Mouse (Mus musculus) small intestine, adult 2 months (tissue): ENCODE data around the gene 4930579G24Rik. TPM values are rescaled to one million over a fixed set of nuclear protein-coding genes. Genes with fewer than 3 reads are reported as not detected.

ENCODE experiments used
- H3K27ac ChIP-seq: fragments of 200-500 bp; 2 replicates; pipeline ENCODE4 v1.5.1; 2012; ENCODE audit warnings: low read depth, low read length, control low read depth, inconsistent platforms; ENCODE audit not compliant: insufficient read depth
- H3K27me3 ChIP-seq: fragments of 200-500 bp; 2 replicates; pipeline ENCODE4 v1.6.1; 2012; ENCODE audit warnings: mild to moderate bottlenecking, moderate library complexity, low read length, inconsistent platforms; ENCODE audit not compliant: control insufficient read depth, insufficient read depth
- H3K36me3 ChIP-seq: fragments of 200-500 bp; 2 replicates; pipeline ENCODE4 v1.6.1; 2012; ENCODE audit warnings: mild to moderate bottlenecking, low read length, control low read depth, inconsistent platforms; ENCODE audit not compliant: control insufficient read depth, insufficient read depth
- H3K4me1 ChIP-seq: fragments of 200-500 bp; 2 replicates; pipeline ENCODE4 v1.6.1; 2012; ENCODE audit warnings: low read length, inconsistent platforms, mixed read lengths; ENCODE audit not compliant: control insufficient read depth, insufficient read depth, insufficient read length
- H3K4me3 ChIP-seq: fragments of 200-500 bp; 2 replicates; pipeline ENCODE4 v1.5.1; 2012; ENCODE audit warnings: low read depth, mild to moderate bottlenecking, control low read depth, inconsistent platforms, low read length, moderate library complexity
- CTCF ChIP-seq: fragments of 200-500 bp; IDR thresholded peaks from 2 replicates; pipeline ENCODE4 v1.5.1; 2012; ENCODE audit warnings: low read depth, mild to moderate bottlenecking, control low read depth, inconsistent platforms, low read length, moderate library complexity, mixed read lengths; ENCODE audit not compliant: insufficient replicate concordance, insufficient read length; ENCODE audit errors: extremely low read depth
- POLR2A ChIP-seq: fragments of 200-500 bp; IDR thresholded peaks from 2 replicates; pipeline ENCODE4 v1.6.1; 2012; ENCODE audit warnings: low read depth, mild to moderate bottlenecking, control low read depth, inconsistent platforms, low read length, moderate library complexity
- WGBS: fragments of 180-500 bp; shearing (Covaris S2); methylation state at CpG from one replicate; pipeline ENCODE4 v1.1.7; 2018; 5-methylcytosine and 5-hydroxymethylcytosine counted together
- polyA plus RNA-seq: library from polyadenylated mRNA; depleted of rRNA; stranded (reverse); fragments of >200 nt; gene quantifications from 2 replicates; pipeline ENCODE4 v1.2.3, GENCODE M21; 2012

4930579G24Rik gene
- polyA plus RNA-seq, 1 experiment: 0.57 TPM

DNA sequence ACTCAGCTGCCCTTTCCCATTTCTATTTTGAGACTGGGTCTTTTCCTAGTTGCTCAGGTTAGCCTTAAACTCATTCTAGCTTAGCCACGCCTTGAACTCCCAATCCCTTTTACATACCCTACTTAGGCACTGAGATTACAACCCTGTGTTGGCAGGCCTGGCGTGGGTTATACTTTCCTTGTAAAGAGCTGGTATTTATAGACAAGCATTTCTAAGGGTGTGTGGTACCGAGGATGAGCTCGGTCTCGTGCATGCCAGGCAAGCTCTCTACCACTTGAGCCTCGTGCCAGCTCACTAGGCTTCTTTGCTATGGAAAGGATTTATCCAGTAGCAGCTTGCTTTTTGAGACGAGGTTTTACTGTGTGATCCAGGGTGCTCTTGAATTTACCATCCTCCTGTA, 33.4 kb upstream of the 4930579G24Rik start:
- Histone ChIP-seq H3K27me3 (no peaks in the 10 kb centered on the region), H3K36me3 (peaks cover 33% of the 10 kb centered on the region), H3K27ac (no peak overlapping the region), H3K4me3 (no peak overlapping the region), H3K4me1 (no peaks in the 10 kb centered on the region)
- TF ChIP-seq POLR2A: no peak
- no peak for TF ChIP-seq CTCF
- WGBS: 88% methylated on average over 7 of the region's 7 CpGs

- no peak overlapping the region for H3K27ac ChIP-seq
- H3K4me3 ChIP-seq: no peak overlapping the region
- no peaks in the 10 kb centered on the region for H3K4me1 ChIP-seq
- no peak for TF ChIP-seq POLR2A
- 71% methylated on average over 2 of the region's 2 CpGs for WGBS
- no peaks in the 10 kb centered on the region for H3K27me3 ChIP-seq
- peaks cover 38% of the 10 kb centered on the region for H3K36me3 ChIP-seq
Observed at GRCm38 (mm10) chr3:79609886-79610285, 19.0 kb upstream of the 4930579G24Rik start.

DNA sequence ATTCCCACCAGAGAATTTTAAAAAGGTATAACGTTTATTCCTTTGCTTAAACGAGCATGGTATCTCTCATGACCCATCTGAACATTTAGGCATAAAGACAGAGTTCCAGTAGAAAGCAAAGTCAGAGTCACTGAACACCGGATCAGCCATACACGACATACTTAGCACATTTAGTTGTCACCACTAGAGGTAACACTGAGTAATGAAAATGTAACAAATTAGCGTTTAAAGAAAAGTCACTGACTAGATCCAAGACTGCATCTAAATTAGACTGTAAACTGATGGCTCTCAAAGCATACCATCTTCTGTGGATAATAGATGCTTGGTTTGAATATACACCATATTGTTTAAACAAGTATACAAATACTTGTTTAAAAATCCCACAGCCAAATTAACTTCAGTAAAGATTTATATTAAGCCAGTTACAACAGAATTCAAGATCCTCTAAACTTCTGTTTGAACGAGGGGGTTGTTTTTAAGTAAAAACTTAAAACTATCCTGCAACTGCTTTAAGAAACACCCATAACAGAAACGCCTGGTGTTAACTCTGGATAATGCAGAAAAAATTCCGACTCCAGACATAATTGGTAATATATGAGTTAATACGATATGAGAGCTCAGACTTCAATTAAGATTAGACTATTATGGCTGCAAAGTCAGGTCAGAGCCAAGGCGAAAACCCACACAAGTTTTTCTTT, 1.2 kb upstream of the 4930579G24Rik start:
- 4% methylated on average over 10 of the region's 10 CpGs for WGBS
- no peak for TF ChIP-seq POLR2A
- no peak for TF ChIP-seq CTCF
- Histone ChIP-seq H3K4me3 (peak overlapping the region; percentile 76; the same call in 1 of the 2 replicates), H3K36me3 (peaks cover 3% of the 10 kb centered on the region; the same call in 1 of the 2 replicates), H3K4me1 (peaks cover 3% of the 10 kb centered on the region), H3K27me3 (no peaks in the 10 kb centered on the region), H3K27ac (peak overlapping the region; percentile 80)

DNA sequence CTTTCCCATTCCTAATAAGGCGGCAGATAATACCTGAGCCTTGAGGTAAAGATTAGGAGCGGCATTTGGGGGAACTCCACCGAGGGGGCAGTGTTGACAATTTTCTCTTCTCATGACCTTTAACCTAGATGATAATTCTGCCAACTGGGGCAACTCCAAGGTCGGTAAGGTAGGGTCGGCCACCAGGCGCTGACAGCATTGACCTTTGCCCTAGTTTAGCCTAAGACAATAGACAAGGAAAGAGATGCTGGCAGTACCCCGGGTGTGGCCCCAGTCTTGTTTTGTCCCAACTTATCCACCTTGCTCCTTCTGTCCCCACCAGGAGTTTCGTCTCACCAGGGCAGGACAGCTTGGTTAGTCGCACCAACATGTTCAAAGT, 708 bp upstream of the 4930579G24Rik start:
- peak overlapping the region; percentile 76 for H3K4me3 ChIP-seq
- H3K27me3 ChIP-seq: no peaks in the 10 kb centered on the region
- peaks cover 3% of the 10 kb centered on the region for H3K4me1 ChIP-seq
- under 1% methylated on average over 9 of the region's 9 CpGs for WGBS
- H3K27ac ChIP-seq: peak overlapping the region; percentile 80
- 0 out of 2 replicates have a peak, but pooled peaks cover 1% of the 10 kb centered on the region for H3K36me3 ChIP-seq
- TF ChIP-seq CTCF (no peak), POLR2A (no peak)

DNA sequence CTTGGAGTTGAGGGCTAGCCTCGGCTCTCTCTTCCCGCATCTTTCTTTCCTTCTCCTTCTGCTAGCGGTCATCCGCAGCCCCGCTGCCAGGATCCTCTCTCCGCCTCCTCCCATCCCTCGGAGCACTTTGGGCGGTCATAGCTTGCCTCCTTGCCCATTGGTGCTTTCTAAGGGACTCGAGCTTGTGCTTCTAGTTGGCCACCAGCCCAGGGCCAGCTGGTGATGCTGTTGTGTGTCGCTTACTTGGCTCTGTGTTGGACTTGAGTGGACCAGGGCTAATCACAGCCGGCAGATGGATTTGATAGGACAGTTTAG, 494 bp downstream of the 4930579G24Rik start, which contains the start of gene Etfdh:
Etfdh (minus strand) TSS at position 85 of the 315 bp plus-strand sequence.
- TF ChIP-seq CTCF (no peak), POLR2A (no peak)
- peak within 1 kb of the TSS; percentile 80 for H3K27ac ChIP-seq
- 0% methylated on average over 11 of the region's 11 CpGs for WGBS

GRCm38 (mm10) chr3:79652129-79652528, 23.2 kb downstream of the 4930579G24Rik start:
- WGBS: 85% methylated on average over 6 of the region's 6 CpGs
- Histone ChIP-seq H3K36me3 (no peaks in the 10 kb centered on the region), H3K27me3 (no peaks in the 10 kb centered on the region), H3K27ac (no peak overlapping the region), H3K4me3 (no peak overlapping the region), H3K4me1 (no peaks in the 10 kb centered on the region)
- TF ChIP-seq POLR2A (no peak), CTCF (no peak)

More for the DNA sequence above, 494 bp downstream of the 4930579G24Rik start, which contains the start of gene Etfdh:
- Histone ChIP-seq H3K4me1 (peaks cover 3% of the 10 kb centered on the region), H3K4me3 (peak within 1 kb of the TSS; percentile 76), H3K27me3 (no peaks in the 10 kb centered on the region), H3K36me3 (no peaks in the 10 kb centered on the region)

GRCm38 (mm10) chr3:79656682-79657081, 27.8 kb downstream of the 4930579G24Rik start:
- no peaks in the 10 kb centered on the region for H3K27me3 ChIP-seq
- H3K36me3 ChIP-seq: no peaks in the 10 kb centered on the region
- TF ChIP-seq CTCF (no peak), POLR2A (no peak)
- WGBS: 19% methylated on average over 5 of the region's 5 CpGs
- no peaks in the 10 kb centered on the region for H3K4me1 ChIP-seq
- no peak overlapping the region for H3K27ac ChIP-seq
- H3K4me3 ChIP-seq: no peak overlapping the region
